Mouse (Mus musculus): ENCODE data around the gene Znrf1.
A peak's percentile ranks its signal among the peaks of the same experiment; 100 is the strongest.

The Znrf1 gene

DNA sequence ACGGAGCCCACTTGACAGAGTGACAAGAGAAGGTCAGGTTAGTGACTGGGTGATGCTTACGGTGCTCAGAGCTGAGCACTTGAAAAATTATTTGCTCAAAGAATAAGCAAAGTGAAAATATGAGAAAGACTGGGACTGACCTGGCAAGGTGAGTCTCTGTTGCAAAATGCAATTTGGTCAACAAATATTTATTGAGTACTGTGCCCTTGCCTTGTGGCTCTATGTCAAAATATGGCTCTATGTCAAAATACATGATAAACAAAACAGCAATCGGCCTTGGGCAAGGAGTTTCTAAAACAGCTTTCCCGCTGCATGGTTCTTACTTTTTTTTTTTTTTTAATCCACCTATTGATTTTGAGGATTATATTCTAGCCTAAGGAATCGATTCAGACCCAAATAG, 406 bp upstream of the Znrf1 start:
- no peak for DNase-seq

DNA sequence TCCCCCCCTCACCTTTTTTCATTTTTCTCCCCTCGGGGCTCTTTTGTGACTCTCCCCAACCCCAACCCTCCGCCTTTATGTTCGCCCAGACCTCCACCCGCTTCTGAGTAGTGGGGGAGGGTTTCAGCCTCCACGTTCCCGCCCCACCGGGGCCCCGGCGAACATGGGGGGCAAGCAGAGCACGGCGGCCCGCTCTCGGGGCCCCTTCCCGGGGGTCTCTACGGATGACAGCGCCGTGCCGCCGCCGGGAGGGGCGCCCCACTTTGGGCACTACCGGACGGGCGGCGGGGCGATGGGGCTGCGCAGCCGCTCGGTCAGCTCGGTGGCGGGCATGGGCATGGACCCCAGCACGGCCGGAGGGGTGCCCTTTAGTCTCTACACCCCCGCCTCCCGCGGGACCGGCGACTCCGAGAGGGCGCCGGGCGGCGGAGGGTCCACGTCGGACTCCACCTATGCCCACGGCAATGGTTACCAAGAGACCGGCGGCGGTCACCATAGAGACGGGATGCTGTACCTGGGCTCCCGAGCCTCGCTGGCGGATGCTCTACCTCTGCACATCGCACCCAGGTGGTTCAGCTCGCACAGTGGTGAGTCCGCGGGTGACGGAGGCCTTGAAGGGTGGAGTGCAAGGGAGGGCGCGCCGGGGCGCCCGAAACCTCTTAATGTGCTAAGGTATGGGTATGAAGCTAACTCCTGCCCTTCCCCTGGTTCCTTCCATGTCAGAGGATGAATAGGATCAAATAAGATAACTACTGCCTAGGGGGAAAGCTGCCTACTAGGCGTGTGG, 1.3 kb downstream of the Znrf1 start:
- peak; percentile 53 to 56 for DNase-seq

DNA sequence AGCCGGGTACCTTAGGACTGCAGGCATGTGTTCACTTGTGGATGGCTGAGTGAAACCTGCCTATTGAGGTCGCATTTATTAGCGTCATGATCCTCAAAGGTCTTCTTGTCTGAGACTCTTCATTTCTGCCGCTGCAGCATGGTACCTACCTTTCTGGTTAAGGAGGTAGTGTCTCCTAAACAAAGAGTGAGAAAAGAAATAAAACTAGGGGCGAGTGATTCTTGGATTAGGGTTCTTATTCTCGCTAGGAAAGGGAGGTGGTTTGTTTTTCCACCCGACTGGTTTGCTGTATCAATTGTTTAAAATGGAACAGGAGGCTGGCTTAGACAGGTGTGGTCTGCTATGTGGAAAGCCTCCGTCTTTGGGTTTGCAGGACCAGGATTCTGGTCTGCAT, 1.9 kb downstream of the Znrf1 start:
- DNase-seq: no peak

DNA sequence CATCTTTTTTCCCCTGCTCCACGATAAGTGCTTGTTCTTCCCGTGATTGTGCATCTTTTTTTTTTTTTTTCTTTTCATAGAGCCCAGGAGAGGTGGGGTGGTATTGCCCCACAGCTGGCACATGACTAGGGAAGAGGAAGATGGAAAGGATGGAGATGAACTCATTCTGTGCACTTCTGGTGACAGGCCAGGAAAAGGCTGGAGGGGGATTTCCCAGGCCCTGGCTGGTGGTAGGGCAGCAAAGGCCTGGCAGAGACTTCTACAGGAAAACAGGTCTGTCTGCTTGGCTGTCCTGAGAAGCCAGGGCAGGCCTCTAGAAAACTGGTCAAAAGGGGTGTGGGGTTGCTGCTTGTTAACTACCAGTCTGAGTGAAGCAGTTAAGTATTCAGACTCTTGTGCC, 2.3 kb downstream of the Znrf1 start:
- DNase-seq: peak; percentile 68 to 73

DNA sequence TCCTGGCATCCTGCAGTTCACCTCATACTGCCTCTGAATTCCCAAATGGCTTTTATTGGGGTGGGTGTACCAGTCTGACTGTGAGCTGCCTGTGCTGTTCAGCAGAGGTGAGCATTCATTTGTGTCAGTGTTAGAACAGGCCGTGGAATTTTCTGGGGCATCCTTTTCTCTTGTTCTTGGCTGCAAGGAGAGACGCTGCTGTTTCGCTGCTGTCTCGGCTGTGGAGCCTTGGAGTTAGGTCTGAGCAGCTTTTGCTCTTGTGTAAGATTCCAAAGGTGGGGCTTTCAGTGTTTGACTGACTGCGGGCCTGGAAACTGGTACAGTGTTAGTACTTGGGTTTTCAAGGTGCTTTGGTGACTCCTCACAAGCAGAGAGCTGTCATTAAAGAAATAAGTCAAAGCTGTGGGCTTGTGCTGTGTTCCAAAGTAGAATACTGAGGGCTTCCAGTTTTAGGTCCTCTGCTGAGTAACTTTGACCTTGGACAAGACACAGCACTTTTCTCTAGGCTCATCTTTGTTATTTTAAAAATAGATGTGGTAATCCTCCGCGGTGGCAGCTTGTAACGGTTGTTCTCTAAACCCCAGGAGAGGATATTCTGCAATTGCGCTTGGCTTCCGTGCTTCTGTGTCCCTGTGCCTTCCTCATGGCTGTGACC, 3.7 kb downstream of the Znrf1 start:
- DNase-seq: no peak

DNA sequence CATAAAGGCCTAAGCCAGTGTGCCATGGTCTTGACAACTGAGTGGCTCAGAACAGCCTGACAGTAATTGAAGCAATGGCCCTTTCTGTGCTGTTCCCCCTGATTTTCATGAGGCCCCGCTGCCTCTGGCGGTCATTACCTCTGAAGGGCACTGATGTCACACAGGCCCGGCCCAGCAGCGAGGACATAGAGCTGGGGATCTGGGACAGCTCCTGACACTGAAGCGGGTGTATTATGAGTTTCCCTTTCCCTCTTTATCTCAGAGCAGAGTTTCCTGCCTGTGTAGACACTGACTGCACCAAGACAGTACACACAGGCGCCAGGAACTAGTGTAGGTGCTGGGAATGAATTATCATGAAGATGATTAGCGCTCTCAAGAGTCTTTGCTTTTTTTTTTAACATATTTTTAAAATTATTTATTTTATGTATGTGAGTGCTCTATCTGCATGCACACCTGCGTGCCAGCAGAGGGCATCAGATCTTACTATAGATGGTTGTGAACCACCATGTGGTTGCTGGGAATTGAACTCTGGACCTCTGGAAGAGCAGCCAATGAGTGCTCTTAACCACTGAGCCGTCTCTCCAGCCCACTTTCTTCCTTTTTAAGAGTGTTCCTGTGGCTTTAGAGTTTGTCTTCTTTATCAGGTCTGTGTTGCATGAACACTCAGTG, 7.9 kb downstream of the Znrf1 start:
- DNase-seq: no peak

DNA sequence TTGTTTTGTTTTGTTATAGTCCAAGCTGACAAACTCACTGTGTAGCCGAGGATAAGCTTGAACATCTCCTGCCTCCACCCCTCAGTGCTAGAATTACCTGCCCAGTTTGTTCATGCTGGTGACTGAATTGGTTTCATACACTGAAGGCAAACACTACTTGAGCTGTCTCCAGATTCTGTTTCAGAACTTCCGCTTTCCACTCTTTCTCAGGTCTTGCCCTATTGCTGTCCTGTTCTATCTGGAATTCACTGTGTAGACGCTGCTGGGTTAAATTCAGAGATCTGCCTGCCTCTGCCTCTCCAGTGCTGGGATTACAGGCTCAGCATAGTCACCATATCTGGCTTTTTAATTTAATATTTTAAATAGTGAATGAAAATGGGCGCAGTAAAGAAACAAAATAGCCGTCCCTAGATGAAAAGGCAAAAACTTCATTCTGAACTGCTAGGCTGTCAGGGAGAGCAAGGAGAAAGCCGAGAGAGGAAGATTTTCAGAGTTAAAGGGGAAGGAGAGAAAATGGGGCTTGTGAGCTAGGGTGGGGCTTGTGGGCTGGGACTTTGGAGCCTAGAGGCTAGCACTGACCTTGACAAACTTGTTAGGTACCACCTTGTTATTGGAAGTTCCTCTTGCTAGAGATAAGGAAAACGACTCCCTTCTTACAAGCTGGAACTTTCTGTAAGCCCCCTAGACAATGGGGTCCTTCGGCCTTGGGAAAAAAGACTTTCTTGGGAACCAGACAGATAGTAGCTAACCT, 9.7 kb downstream of the Znrf1 start:
- DNase-seq: no peak

DNA sequence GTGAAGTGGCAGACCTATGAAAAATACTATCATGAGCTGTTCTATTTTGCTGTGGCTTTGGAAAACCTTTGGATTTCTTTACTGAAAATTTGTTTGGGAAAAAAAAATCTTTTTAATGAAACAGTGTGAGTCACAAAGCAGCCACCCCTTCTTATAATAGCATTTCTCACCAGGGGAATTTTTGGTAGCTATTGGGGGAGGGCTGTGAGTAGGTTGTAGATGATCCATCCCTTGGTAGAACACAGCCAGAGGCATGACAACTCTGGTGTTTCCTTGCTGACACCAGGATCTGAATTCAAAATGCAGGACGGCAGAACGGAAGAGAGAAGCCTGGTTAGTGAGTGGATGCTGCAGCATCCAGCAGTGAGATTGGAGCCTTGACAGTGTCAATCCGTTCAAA, 11.2 kb downstream of the Znrf1 start:
- DNase-seq: no peak

- DNase-seq: no peak
These were observed 12.3 kb downstream of the Znrf1 start for GRCm38 (mm10) chr8:111548201-111548600.

- DNase-seq: no peak
These were observed 14.3 kb downstream of the Znrf1 start for GRCm38 (mm10) chr8:111550002-111550870.

- DNase-seq: no peak
These were observed 15.7 kb downstream of the Znrf1 start for GRCm38 (mm10) chr8:111551511-111552130.

- DNase-seq: peak; percentile 56 to 64
These were observed 25.9 kb downstream of the Znrf1 start for GRCm38 (mm10) chr8:111561824-111562223.

DNA sequence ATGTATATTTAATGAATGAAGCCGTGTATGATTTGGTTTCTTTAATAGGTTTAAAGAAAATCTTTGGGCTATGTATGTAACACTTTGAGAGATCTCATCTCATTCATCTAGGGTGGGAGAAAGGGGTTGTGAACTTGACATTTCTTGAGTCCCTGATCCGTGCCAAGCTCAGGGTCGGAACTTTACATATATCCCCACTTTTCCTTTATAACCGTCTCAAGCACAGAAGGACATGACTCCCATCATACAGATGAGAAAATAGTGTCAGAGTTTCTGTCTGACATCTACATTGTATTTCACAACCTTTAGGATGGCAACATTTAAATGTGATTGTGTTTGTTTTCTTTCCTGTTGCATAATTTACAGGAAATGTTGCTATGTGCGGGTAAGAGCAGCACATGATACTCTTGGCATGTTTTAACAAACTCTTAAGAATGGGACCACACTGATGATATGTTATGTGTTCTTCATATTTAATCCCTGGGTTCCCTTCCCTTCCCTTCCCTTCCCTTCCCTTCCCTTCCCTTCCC, 26.4 kb downstream of the Znrf1 start:
- no peak for DNase-seq

GRCm38 (mm10) chr8:111563075-111563474, 27.2 kb downstream of the Znrf1 start:
- no peak for DNase-seq

DNA sequence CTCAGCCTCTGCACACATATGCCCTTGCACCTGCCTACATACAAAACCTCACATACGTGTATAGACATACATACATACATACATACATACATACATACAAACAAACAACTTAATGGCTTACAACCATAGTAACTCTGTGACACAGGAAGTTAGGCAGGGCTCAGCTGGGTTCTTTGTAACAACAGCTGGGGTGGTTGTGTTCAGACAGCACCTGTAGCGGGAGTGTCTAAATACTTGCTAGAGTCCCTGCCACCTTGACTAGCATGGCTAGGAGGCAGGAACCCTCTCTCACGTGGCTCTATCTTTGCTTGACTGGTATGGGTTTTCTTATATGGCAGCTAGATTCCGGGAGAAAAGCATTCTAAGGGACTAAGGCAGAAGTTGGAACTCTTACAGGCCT, 27.8 kb downstream of the Znrf1 start:
- DNase-seq: no peak

- no peak for DNase-seq
These were observed 28.2 kb downstream of the Znrf1 start for GRCm38 (mm10) chr8:111564093-111564492.

DNA sequence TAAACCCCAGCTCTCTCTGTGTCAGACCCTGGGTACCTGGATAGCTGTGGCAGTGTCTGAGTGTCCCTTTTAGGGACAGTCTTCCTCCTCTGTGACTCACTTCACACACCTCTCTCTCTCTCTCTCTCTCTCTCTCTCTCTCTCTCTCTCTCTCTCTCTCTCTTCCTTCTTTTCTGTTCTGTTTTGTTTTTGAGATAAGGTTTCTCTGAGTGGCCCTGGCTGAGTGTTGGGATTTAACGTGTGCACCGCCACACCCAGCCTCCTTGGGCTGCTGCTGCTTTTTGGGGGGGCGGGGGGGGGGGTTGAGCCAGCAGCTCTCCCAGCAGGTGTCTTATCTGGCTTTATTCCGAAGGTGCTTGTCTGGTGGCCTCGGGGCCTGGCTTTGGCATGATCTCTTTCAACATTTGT, 29.9 kb downstream of the Znrf1 start:
- no peak for DNase-seq

DNA sequence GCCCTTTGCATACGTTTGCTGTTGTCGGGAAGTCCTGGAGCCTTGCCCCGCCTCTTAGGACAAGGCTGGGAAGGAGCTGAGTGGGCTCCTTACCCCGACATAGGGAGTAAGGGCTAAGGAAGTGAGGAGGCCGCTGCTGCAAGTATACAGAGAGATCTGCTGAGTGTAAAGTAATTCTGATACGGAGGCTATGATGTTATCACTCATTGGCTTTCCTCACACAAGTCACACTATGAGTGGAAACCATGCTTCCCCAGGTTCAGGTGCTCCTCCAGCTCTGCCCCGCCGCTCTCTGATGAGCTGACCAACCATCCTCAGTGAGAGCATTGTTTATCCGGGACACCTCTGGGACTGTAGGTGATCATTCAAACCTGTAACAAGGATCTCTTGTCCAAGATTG, 30.4 kb downstream of the Znrf1 start:
- DNase-seq: no peak

DNA sequence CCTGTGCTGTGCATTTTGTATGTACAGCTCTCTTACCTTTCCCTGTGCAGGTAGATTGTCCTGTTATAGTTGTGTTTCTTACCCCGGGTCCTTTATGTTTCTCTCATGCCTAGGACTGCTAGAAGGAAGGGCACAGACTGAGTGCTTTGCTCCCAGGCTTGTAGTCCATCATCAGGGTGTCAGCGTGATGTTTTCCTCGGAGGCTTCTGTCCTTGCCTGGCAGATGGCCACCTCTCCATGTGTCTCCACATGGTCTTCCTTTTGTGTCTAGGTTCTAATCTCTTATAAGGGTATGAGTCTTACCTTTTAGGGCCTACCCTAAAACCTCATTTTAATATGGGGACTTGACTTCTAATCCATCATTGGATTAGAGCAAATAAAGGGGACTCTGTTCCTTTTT, 31.7 kb downstream of the Znrf1 start:
- no peak for DNase-seq

- no peak for DNase-seq
These were observed 32.1 kb downstream of the Znrf1 start for GRCm38 (mm10) chr8:111568029-111568428.

GRCm38 (mm10) chr8:111569926-111570325, 34.0 kb downstream of the Znrf1 start:
- DNase-seq: no peak

GRCm38 (mm10) chr8:111570432-111570831, 34.5 kb downstream of the Znrf1 start:
- DNase-seq: no peak

Data from lung, adult 18-20 months (tissue).